Mouse (Mus musculus) activated CD4-positive, CD25-positive, alpha-beta regulatory T cell (primary cell): ENCODE results near the gene Narf. TPM values are rescaled to one million over a fixed set of nuclear protein-coding genes. Genes with fewer than 3 reads are reported as not detected.

Source experiments
- polyA plus RNA-seq, 2 experiments: library from polyadenylated mRNA; unstranded; fragments of 100-300 nt; shearing (Covaris generic); gene quantifications; one replicate each; pipeline ENCODE4 v1.2.1; 2017

Narf gene
- 10 to 100 TPM; 28.2 to 39.8 TPM for polyA plus RNA-seq

GRCm38 (mm10) chr11:121236564-121237344, at the start of gene Narf:
Gene Narf (plus strand): TSS chr11:121237253.

DNA sequence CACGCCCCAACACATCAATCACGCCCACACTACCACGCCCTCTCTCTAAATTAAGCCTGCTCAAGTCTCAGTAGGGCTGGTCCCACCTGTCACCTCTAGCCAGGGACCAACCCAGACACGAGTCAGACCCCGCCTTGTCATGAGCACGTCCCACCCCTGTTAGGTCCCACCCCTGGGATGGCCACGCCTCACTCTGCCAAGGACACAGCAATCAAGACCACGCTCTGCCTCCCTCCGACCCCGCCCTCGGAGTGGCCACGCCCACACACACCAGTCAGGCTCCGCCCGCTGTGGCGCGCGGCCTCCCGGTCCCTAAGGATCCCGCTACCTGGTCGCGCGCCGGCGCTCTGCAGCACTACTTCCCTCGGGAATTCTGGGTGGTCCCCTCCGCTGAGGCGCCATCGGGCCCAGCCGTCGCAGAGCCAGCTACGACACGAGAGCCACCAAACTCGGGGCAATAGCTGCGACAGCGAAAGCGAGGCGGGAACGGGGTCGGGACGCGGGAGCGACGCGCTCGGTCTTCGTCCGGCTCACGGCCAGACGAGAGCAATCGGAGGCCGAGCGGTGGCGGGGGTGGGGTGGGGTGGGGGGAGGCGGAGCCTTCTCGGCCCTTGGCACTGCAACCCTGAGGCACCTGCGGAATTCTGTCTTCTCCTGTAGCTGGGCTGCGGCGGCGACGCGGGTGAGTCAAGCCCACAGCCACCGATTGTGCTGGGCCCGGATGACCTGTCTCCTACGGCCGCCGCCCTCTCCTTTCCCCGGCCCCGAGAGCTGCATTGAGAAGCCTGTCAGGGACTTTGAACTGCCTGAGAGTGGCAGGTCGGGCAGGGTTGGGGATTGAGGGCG, 32.7 kb upstream of the Narf start, which contains the start of the genes Hexdc and Ogfod3:
Gene Hexdc (plus strand): TSS at position 273 of the 846 bp plus-strand sequence.
Gene Ogfod3 (minus strand): TSS at position 551 of the 846 bp plus-strand sequence.

DNA sequence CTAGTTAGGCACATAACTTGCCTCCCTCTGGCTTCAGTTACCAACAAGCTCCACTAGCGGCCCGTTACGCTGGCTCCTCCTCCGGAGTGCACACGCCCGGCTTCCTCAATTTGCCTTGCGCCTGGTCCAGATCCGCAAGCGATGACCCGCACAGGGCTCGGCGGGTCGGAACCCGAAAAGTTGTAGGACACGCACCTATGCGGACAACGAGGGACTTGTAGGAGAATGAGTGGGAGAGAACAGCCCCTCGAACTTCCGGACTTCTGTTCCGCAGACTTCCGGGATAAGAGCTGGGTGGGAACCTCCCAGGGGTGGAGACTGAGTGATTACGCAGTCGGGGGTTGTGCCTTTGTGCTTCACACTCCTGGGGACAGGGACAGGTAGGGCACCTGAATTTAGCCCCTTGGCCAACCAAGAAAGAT, 8.0 kb upstream of the Narf start, which contains the start of gene Cybc1:
Gene Cybc1 (minus strand): TSS at position 305 of the 422 bp plus-strand sequence.

DNA sequence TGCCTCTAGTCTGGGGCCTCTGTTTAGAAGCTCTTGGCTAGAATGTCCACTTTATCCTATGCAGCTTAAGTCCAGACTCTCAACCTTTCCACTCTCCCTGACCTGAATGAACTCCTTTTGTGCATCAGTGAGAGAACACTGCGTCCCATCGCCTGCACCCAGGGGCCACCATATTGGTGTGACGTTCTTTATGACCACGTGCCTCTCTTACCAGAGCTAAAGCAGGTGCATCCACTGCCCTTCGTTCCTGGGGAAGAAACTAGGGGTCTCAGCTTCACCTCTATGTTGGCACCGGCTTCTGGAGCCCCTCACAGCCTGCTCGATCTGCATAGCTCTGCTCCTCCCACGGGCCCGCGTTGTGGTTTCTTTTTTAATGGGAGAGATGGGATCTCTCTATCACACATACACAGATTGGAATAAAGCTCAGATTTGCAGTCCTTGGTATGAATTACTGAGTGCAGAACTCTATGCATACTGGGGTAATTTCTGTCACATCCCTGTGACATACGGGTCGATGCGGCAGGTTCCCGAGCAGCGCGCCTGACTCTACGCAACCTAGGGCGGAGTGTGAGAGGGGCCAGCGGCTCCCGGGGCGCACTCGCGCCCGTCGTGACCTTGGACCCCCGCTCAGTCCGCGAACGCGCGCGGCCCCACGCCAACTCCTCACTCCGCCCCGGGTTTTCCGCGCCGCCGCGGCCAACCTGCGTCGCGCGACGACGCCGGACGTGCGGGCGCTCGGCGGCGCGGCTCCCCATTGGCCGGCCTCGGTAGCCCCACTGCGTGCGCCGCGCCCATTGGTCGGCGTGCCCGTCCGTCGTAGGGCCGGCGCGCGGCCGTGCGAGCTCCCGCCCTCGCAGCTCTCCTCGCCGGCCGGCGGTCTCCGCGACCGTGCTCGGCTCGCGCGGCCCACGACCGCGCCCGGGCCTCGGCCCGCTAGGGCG, 22.4 kb downstream of the Narf start, which contains the start of gene Foxk2:
Gene Foxk2 (plus strand): TSS at position 831 of the 941 bp plus-strand sequence.

Other genes with a start within 250 kb of the Narf start
- 100 to 1,000 TPM; 120 to 151 TPM for gene Csnk1d, start 245.9 kb upstream of the Narf start, polyA plus RNA-seq
- gene Cd7, start 197.8 kb upstream of the Narf start, polyA plus RNA-seq = 100 to 1,000 TPM; 102 to 189 TPM
- not detected for gene Sectm1b, start 173.7 kb upstream of the Narf start, polyA plus RNA-seq
- under 1 TPM in 1 of 2 experiments, not detected in 1; 0.74 TPM for gene Sectm1a, start 156.0 kb upstream of the Narf start, polyA plus RNA-seq
- gene Tex19.2, start 118.6 kb upstream of the Narf start, polyA plus RNA-seq = not detected
- gene Tex19.1, start 91.1 kb upstream of the Narf start, polyA plus RNA-seq = not detected
- gene Uts2r, start 77.0 kb upstream of the Narf start, polyA plus RNA-seq = not detected
- gene Hexdc, start 32.8 kb upstream of the Narf start, polyA plus RNA-seq = 1 to 10 TPM; 1.1 to 3.1 TPM
- 10 to 100 TPM in 1 of 2 experiments, 1 to 10 TPM in 1; 4.7 to 11.0 TPM for gene Ogfod3, start 32.5 kb upstream of the Narf start, polyA plus RNA-seq
- 100 to 1,000 TPM in 1 of 2 experiments, 10 to 100 TPM in 1; 93.0 to 128 TPM for gene Cybc1, start 7.9 kb upstream of the Narf start, polyA plus RNA-seq
- 10 to 100 TPM; 12.8 to 15.0 TPM for gene Foxk2, start 22.7 kb downstream of the Narf start, polyA plus RNA-seq
- 10 to 100 TPM; 30.8 to 44.6 TPM for gene Wdr45b, start 117.2 kb downstream of the Narf start, polyA plus RNA-seq
- under 1 TPM in 1 of 2 experiments, not detected in 1; 0.58 TPM for gene Rab40b, start 151.0 kb downstream of the Narf start, polyA plus RNA-seq
- under 1 TPM; 0.27 to 0.43 TPM for gene Fn3krp, start 184.1 kb downstream of the Narf start, polyA plus RNA-seq
- gene Fn3k, start 197.7 kb downstream of the Narf start, polyA plus RNA-seq = under 1 TPM; 0.25 to 0.39 TPM
- 10 to 100 TPM; 35.8 to 51.6 TPM for gene Tbcd, start 214.7 kb downstream of the Narf start, polyA plus RNA-seq